Mouse (Mus musculus): ENCODE results near the gene Actr3b.

DNA sequence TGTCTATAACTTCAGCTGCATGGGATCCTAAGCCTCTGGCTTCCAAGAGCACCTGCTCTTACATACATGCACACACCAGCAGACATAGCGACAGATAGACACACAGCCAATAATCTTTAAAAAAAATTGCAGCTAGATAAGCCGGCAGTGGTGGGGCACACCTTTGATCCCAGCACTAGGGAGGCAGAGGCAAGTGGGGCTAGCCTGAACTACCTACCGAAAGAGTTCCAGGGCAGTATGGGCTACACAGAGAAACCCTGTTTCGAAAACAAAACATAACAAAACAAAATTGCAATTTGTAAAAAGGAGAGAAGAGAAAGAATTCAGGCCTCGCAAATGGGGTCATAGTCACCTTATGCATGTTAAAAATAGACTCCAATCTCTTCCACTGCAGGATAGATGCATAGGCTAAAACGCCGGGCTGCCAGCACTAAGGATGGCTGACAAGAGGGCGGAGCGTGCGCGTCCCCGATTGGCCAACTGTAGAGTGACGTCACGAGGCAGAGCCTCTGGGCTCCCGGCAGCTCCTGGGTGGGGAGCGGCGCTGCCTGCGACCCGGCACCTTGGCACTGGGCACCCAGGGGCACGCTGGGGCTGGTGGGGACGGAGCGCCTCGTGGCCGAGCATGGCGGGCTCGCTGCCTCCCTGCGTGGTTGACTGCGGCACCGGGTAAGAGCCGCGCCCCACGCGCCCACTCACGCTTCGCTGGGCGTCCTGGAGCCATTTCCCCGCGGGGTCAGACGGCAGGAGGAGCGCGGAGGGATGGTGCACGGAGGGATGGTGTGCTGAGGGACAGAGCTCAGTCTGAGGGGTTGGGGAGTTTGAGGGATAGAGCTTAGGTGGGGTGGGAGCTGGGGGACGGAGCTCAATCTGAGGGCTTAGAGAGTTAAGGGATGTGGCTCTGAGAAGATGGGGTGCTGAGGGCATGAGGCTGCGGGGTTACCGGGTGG is at the start of gene Actr3b:
- TF ChIP-seq CTCF (IDR thresholded peaks at IDR 0.05; ENCODE audit: low read depth, low read length) = no peak
- no peak for TF ChIP-seq EP300 (IDR thresholded peaks at IDR 0.05; ENCODE audit: insufficient read depth, low read depth, low read length)

Data from ES-Bruce4 (cell line).